Mouse (Mus musculus) brain, adult 2 months (tissue): ENCODE data around the gene Dok3.
A peak's percentile ranks its signal among the peaks of the same experiment; 100 is the strongest.

ENCODE experiments used
- DNase-seq: peaks from one replicate; pipeline ENCODE4 v3.0.0; 2011; ENCODE audit warnings: low read depth, low spot score

Gene Dok3

GRCm38 (mm10) chr13:55507877-55508276 lies 21.2 kb downstream of the Dok3 start:
- no peak for DNase-seq

- DNase-seq, result no peak
Measured at GRCm38 (mm10) chr13:55506697-55507096, 22.4 kb downstream of the Dok3 start.

GRCm38 (mm10) chr13:55505810-55506209 lies 23.3 kb downstream of the Dok3 start:
- no peak for DNase-seq

- DNase-seq, result no peak
Measured at GRCm38 (mm10) chr13:55504390-55504789, 24.7 kb downstream of the Dok3 start.

GRCm38 (mm10) chr13:55502405-55502804 lies 26.7 kb downstream of the Dok3 start:
- DNase-seq, result no peak

- DNase-seq, result no peak
Measured at GRCm38 (mm10) chr13:55500575-55500974, 28.5 kb downstream of the Dok3 start.

- DNase-seq, result no peak
Measured at GRCm38 (mm10) chr13:55498906-55499305, 30.2 kb downstream of the Dok3 start.

- no peak for DNase-seq
Measured at GRCm38 (mm10) chr13:55496661-55497060, 32.4 kb downstream of the Dok3 start.

GRCm38 (mm10) chr13:55495702-55496101 lies 33.4 kb downstream of the Dok3 start:
- no peak for DNase-seq

GRCm38 (mm10) chr13:55494883-55495621 lies 34.0 kb downstream of the Dok3 start:
- peak; percentile 94 for DNase-seq

GRCm38 (mm10) chr13:55494257-55494656 lies 34.8 kb downstream of the Dok3 start:
- DNase-seq, result no peak

- peak; percentile 64 for DNase-seq
Measured at GRCm38 (mm10) chr13:55487578-55488498, 41.3 kb downstream of the Dok3 start, which contains the start of gene Dbn1. Gene Dbn1, minus strand, starts transcription at chr13:55488111.

- peak; percentile 42 for DNase-seq
Measured at GRCm38 (mm10) chr13:55486916-55487577, 42.0 kb downstream of the Dok3 start.

- DNase-seq, result peak; percentile 54
Measured at GRCm38 (mm10) chr13:55486029-55486794, 42.9 kb downstream of the Dok3 start.

- DNase-seq, result no peak
Measured at GRCm38 (mm10) chr13:55484520-55485088, 44.5 kb downstream of the Dok3 start.

- peak; percentile 96 for DNase-seq
Measured at GRCm38 (mm10) chr13:55483593-55483992, 45.5 kb downstream of the Dok3 start.

- DNase-seq, result no peak
Measured at GRCm38 (mm10) chr13:55483071-55483470, 46.0 kb downstream of the Dok3 start.

- no peak for DNase-seq
Measured at GRCm38 (mm10) chr13:55482542-55482941, 46.6 kb downstream of the Dok3 start.

GRCm38 (mm10) chr13:55479929-55480328 lies 49.2 kb downstream of the Dok3 start:
- no peak for DNase-seq

- no peak for DNase-seq
Measured at GRCm38 (mm10) chr13:55479008-55479407, 50.1 kb downstream of the Dok3 start.

- peak; percentile 62 for DNase-seq
Measured at GRCm38 (mm10) chr13:55478036-55478435, 51.1 kb downstream of the Dok3 start.
